Mouse (Mus musculus) testis, adult 2 months (tissue): ENCODE data around the gene Vipr2. TPM values are rescaled to one million over a fixed set of nuclear protein-coding genes. Genes with fewer than 3 reads are reported as not detected.

Experiments
- H3K27ac ChIP-seq: fragments of 200-500 bp; 2 replicates; pipeline ENCODE4 v1.5.1; 2012; ENCODE audit warnings: low read depth, low read length; ENCODE audit not compliant: control insufficient read depth, insufficient read depth
- H3K27me3 ChIP-seq: fragments of 200-500 bp; 2 replicates; pipeline ENCODE4 v1.6.1; 2012; ENCODE audit warnings: mild to moderate bottlenecking, low read length, moderate library complexity; ENCODE audit not compliant: control insufficient read depth, insufficient read depth
- H3K36me3 ChIP-seq: fragments of 200-500 bp; 2 replicates; pipeline ENCODE4 v1.6.1; 2012; ENCODE audit warnings: mild to moderate bottlenecking, low read length; ENCODE audit not compliant: control insufficient read depth, insufficient read depth
- H3K4me1 ChIP-seq: fragments of 200-500 bp; 2 replicates; pipeline ENCODE4 v1.6.1; 2012; ENCODE audit warnings: low read length; ENCODE audit not compliant: control insufficient read depth, insufficient read depth
- H3K4me3 ChIP-seq: fragments of 200-500 bp; 2 replicates; pipeline ENCODE4 v1.5.1; 2012; ENCODE audit warnings: low read depth, mild to moderate bottlenecking, low read length, moderate library complexity, mixed read lengths; ENCODE audit not compliant: control insufficient read depth
- CTCF ChIP-seq: fragments of 200-500 bp; IDR thresholded peaks from 2 replicates; pipeline ENCODE4 v1.5.1; 2012; ENCODE audit warnings: low read depth, mild to moderate bottlenecking, inconsistent platforms, low read length, moderate library complexity; ENCODE audit not compliant: control insufficient read depth, insufficient read depth, insufficient replicate concordance
- POLR2A ChIP-seq: fragments of 200-500 bp; IDR thresholded peaks from 2 replicates; pipeline ENCODE4 v1.6.1; 2012; ENCODE audit warnings: low read depth, mild to moderate bottlenecking, inconsistent platforms, low read length, moderate library complexity; ENCODE audit not compliant: control insufficient read depth
- polyA plus RNA-seq: library from polyadenylated mRNA; depleted of rRNA; stranded (reverse); fragments of >200 nt; gene quantifications from 2 replicates; pipeline ENCODE4 v1.2.3, GENCODE M21; 2012

Gene Vipr2
- polyA plus RNA-seq, 1 experiment, result 0.23 TPM

GRCm38 (mm10) chr12:116141816-116142215, 64.3 kb downstream of the Vipr2 start:
- no peaks in the 10 kb centered on the region for H3K36me3 ChIP-seq
- no peak overlapping the region for H3K27ac ChIP-seq
- no peaks in the 10 kb centered on the region for H3K4me1 ChIP-seq
- TF ChIP-seq POLR2A, result no peak
- TF ChIP-seq CTCF, result no peak
- H3K4me3 ChIP-seq, result no peak overlapping the region
- no peaks in the 10 kb centered on the region for H3K27me3 ChIP-seq

GRCm38 (mm10) chr12:116142464-116142863, 64.9 kb downstream of the Vipr2 start:
- TF ChIP-seq POLR2A, result no peak
- no peak for TF ChIP-seq CTCF
- H3K4me3 ChIP-seq, result no peak overlapping the region
- no peaks in the 10 kb centered on the region for H3K4me1 ChIP-seq
- no peaks in the 10 kb centered on the region for H3K36me3 ChIP-seq
- no peaks in the 10 kb centered on the region for H3K27me3 ChIP-seq
- H3K27ac ChIP-seq, result no peak overlapping the region

DNA sequence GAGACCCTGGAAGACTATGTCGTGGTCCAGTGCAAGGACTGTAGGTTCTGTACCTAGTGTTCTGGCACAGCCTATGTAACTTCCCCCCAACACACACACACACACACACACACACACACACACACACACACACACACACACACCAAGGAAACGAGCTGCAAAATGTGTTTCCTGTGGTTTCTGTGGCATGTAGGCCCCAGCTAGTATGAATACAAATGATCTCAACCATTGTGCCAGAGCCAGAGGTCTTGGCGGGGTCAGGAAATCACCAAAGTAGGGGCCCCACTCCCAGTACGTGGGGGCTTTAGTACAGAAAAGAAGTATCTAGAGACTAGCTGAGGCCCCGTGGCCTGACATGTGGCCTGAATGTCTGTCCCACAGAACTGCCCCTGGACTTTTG, 67.7 kb downstream of the Vipr2 start:
- Histone ChIP-seq H3K36me3 (no peaks in the 10 kb centered on the region), H3K4me3 (no peak overlapping the region), H3K27me3 (no peaks in the 10 kb centered on the region), H3K4me1 (no peaks in the 10 kb centered on the region), H3K27ac (no peak overlapping the region)
- TF ChIP-seq POLR2A (no peak), CTCF (no peak)

- no peak overlapping the region for H3K4me3 ChIP-seq
- no peaks in the 10 kb centered on the region for H3K4me1 ChIP-seq
- no peak overlapping the region for H3K27ac ChIP-seq
- no peaks in the 10 kb centered on the region for H3K36me3 ChIP-seq
- TF ChIP-seq CTCF, result no peak
- no peak for TF ChIP-seq POLR2A
- H3K27me3 ChIP-seq, result no peaks in the 10 kb centered on the region
Measured at GRCm38 (mm10) chr12:116145686-116146085, 68.2 kb downstream of the Vipr2 start.

DNA sequence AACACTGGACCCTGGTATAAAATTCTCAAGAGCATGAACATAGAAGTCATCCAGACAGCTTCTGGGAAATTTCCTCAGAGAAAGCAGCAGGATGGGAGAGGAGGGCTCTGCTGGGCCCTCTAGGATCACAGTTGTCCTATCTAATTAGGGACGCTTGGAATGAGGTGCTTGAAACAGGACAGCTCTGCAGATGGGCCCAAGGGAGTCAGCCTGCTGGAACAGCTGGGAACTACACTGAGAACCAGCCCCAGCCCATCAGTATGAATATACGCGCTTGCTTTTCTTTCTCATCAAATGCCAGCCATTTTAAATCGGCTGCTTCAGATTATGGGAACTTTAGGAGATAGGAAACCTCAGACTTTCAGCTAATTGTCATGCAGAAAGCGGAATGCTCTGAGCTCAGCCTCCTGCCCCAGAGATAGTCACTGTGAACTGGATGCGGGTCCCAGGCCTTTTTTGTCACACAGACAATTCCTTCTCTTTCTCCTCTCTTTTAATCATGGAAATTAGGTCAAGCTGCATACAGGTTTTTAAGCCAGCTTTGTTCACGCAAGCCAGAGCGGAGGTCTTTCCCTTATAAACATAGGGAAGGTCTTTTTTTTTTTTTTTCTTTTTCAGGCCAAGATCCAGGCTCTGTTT, 69.6 kb downstream of the Vipr2 start:
- Histone ChIP-seq H3K27ac (no peak overlapping the region), H3K4me3 (no peak overlapping the region), H3K36me3 (no peaks in the 10 kb centered on the region), H3K4me1 (no peaks in the 10 kb centered on the region), H3K27me3 (no peaks in the 10 kb centered on the region)
- TF ChIP-seq CTCF (no peak), POLR2A (no peak)

DNA sequence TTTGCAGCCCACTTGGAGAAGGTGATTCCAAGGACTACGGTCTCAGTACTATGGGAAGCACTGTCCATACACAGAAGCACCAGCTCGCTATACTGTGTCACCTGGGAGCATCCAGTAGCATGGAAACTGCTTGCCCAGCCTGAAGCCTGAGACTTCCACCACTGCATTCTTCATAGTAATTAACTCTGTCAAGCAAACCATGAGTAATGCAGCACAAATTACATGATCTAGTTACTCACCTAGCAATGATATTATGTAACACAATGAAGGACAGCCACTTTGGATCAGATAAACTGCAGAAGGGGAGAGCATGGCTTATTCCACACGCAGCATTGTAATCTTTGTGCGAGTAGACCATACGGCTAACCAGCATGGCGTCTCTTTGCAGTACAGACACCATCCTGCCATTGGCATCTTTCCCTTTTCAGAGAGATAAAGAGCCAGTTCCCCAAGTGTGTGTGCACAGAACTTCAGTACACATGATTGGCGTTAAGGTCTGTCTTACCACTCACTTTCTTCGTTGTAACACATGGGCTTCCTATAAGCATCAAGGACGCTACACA, 75.4 kb downstream of the Vipr2 start:
- Histone ChIP-seq H3K4me3 (no peak overlapping the region), H3K27me3 (no peaks in the 10 kb centered on the region), H3K27ac (no peak overlapping the region), H3K36me3 (no peaks in the 10 kb centered on the region), H3K4me1 (no peaks in the 10 kb centered on the region)
- TF ChIP-seq POLR2A, result no peak
- no peak for TF ChIP-seq CTCF

DNA sequence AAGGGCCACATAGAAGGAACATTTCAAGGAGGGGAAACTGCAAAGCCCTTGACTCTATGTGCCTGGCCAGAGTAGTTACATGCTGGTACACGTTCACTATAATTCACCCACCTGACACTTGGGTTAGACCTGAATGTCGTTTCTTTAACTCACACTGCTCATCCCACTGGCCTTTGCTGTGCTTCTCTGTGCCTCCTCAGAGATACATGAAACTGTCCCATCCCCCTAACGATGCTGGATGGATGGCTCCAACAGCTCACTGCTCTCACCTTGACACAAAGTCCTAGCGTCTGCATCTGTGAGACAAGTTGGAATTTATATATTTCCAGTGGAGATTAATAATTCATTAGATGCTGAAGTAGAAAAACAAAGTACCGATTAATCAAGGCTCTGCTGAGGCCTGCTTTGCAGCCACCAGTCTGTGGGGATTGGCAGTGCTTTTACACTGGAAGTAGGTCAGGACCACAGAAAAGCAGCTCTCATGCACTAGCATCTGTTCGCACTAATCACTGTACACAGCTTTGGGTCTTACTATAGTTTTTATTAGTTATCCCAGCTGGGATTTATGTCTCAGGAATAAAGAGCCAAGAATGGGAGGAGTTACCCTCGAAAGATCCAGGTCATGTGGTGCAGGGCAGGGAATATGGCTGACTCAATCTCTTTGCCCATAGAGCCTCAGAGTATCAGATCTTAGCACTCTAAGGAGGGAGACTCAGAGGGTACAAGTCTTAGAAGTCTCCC, 79.4 kb downstream of the Vipr2 start:
- no peak overlapping the region for H3K27ac ChIP-seq
- H3K27me3 ChIP-seq, result no peaks in the 10 kb centered on the region
- TF ChIP-seq CTCF (no peak), POLR2A (no peak)
- no peaks in the 10 kb centered on the region for H3K4me1 ChIP-seq
- H3K36me3 ChIP-seq, result no peaks in the 10 kb centered on the region
- H3K4me3 ChIP-seq, result no peak overlapping the region
